Mouse (Mus musculus) embryonic facial prominence, embryonic 11.5 days (tissue): ENCODE measurements around the gene Mrps25. TPM values are rescaled to one million over a fixed set of nuclear protein-coding genes. Genes with fewer than 3 reads are reported as not detected.

Source experiments
- ATAC-seq: fragments of 200-750 bp; cut with Nextera tagmentation; replicated peaks from 2 replicates; pipeline ENCODE4 v1.8.0; 2017; ENCODE audit warnings: low read depth; ENCODE audit not compliant: insufficient number of reproducible peaks, low FRiP score, low TSS enrichment
- DNase-seq: peaks from one replicate; pipeline ENCODE4 v3.0.0-alpha.2; 2015; ENCODE audit warnings: low spot score
- H3K27ac ChIP-seq: fragments of 300-500 bp; sonication (generic); replicated peaks from 2 replicates; pipeline ENCODE4 v1.5.1; 2014; ENCODE audit warnings: mild to moderate bottlenecking, low read depth, low read length, control low read depth
- H3K27me3 ChIP-seq: fragments of 300-500 bp; sonication (generic); 2 replicates; pipeline ENCODE4 v1.6.1; 2014; ENCODE audit warnings: mild to moderate bottlenecking, low read length, moderate library complexity, mixed read lengths; ENCODE audit not compliant: control insufficient read depth, insufficient read depth
- H3K36me3 ChIP-seq: fragments of 300-500 bp; sonication (generic); replicated peaks from 2 replicates; pipeline ENCODE4 v1.6.1; 2014; ENCODE audit warnings: low read depth, mild to moderate bottlenecking, low read length, moderate library complexity, mixed read lengths; ENCODE audit not compliant: control insufficient read depth, insufficient read depth
- H3K4me1 ChIP-seq: fragments of 300-500 bp; sonication (generic); 2 replicates; pipeline ENCODE4 v1.6.1; 2014; ENCODE audit warnings: low read length, mixed read lengths; ENCODE audit not compliant: control insufficient read depth, insufficient read depth
- H3K4me2 ChIP-seq: fragments of 300-500 bp; sonication (generic); 2 replicates; pipeline ENCODE4 v1.6.1; 2014; ENCODE audit warnings: low read depth, mild to moderate bottlenecking, control low read depth, low read length, moderate library complexity
- H3K4me3 ChIP-seq: fragments of 300-500 bp; sonication (generic); 2 replicates; pipeline ENCODE4 v1.5.1; 2014; ENCODE audit warnings: low read depth, low read length, control low read depth
- H3K9ac ChIP-seq: fragments of 300-500 bp; sonication (generic); replicated peaks from 2 replicates; pipeline ENCODE4 v1.6.1; 2014; ENCODE audit warnings: mild to moderate bottlenecking, control low read depth, low read length
- H3K9me3 ChIP-seq: fragments of 300-500 bp; sonication (generic); replicated peaks from 2 replicates; pipeline ENCODE4 v1.6.1; 2016; ENCODE audit warnings: mild to moderate bottlenecking, low read length, inconsistent platforms, mixed read lengths; ENCODE audit not compliant: control insufficient read depth
- WGBS: fragments of 180-500 bp; shearing (Covaris S2); extraction: QIAGEN DNeasy Blood & Tissue Kit; methylation state at CpG from one replicate; pipeline ENCODE4 v1.1.7; 2014; 5-methylcytosine and 5-hydroxymethylcytosine counted together
- polyA plus RNA-seq: library from polyadenylated mRNA; unstranded; fragments of >200 nt; fragmentation: Nextera tagmentation; extraction: Ambion mirVana; gene quantifications from 2 replicates; pipeline ENCODE4 v1.2.1, GENCODE M21; 2014

Gene Mrps25
- polyA plus RNA-seq, 1 experiment from 2014 or later: 97.6 TPM

DNA sequence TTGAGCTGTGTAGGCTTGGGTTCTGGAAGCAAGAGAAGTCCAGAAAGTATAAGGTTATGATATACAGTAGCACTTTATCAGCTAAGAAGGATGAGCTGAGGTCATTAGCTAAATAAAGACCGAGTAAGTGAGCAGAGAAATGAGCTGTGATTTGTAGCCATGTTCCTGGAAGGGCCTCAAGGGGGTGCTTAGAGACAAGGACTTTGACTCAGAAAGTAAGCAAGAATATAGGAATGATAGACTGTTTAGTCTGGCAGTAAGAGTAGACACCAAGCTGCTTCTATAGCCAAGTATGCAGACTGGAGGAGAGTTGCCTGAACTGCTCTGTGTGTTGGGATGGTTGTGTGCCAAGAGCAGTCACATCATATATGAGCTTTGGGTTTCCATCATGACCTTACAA is 30.1 kb downstream of the Mrps25 start:
- H3K36me3 ChIP-seq: peaks cover 3% of the 10 kb centered on the region
- H3K9me3 ChIP-seq: no peaks in the 10 kb centered on the region
- H3K27me3 ChIP-seq: no peaks in the 10 kb centered on the region
- H3K27ac ChIP-seq: no peak overlapping the region
- no peaks in the 10 kb centered on the region for H3K4me1 ChIP-seq
- H3K9ac ChIP-seq: no peak overlapping the region
- WGBS: 95% methylated on average over 1 of the region's 1 CpGs
- no peak overlapping the region for H3K4me2 ChIP-seq
- DNase-seq (no peak), ATAC-seq (no peak)
- H3K4me3 ChIP-seq: no peak overlapping the region

DNA sequence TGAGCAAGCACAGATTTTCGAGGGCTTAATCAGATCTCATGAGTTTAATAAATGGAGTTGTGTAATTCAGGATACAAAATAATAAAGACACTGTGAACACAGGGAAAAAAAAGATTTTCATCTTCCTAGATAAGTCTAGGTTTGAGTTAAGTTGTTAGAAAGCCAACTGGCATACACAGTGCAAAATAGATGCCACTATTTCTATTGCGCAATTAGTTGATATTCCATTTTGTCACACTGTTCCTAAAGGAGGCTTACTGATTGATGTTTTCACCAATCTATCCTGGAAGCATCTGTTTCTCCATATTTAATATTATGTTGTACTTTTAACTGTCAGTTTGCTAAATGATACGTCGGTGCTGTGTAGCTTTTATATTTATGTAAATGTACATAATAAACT is 38.0 kb downstream of the Mrps25 start:
- H3K27ac ChIP-seq: no peak overlapping the region
- H3K27me3 ChIP-seq: no peaks in the 10 kb centered on the region
- H3K9me3 ChIP-seq: no peaks in the 10 kb centered on the region
- H3K4me1 ChIP-seq: no peaks in the 10 kb centered on the region
- H3K36me3 ChIP-seq: no peaks in the 10 kb centered on the region; the same call in 1 of the 2 replicates
- no peak overlapping the region for H3K9ac ChIP-seq
- H3K4me2 ChIP-seq: no peak overlapping the region
- WGBS: 95% methylated on average over 4 of the region's 4 CpGs
- ATAC-seq (no peak), DNase-seq (no peak)
- H3K4me3 ChIP-seq: no peak overlapping the region

DNA sequence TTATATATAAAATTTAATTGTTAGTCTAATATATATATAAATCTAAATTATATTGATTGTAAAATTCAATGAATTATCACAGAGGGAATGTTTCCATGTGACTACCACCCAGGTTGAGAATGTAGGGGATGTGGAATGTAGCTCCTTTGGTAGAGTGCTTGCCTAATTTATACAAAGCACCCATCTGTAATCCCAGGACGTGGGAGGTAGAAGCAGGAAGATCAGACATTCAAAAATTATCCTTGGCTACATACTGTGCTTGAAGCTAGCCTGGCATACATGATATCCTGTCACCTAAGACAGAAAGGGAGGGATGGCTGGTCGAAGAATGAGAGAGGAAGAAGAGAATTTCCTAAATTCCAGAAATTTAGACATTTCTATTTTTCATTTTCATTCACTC is 47.5 kb downstream of the Mrps25 start:
- no peaks in the 10 kb centered on the region for H3K36me3 ChIP-seq
- no peak for DNase-seq
- ATAC-seq: no peak
- H3K4me3 ChIP-seq: no peak overlapping the region
- no peak overlapping the region for H3K27ac ChIP-seq
- H3K4me2 ChIP-seq: no peak overlapping the region
- H3K27me3 ChIP-seq: no peaks in the 10 kb centered on the region
- no peaks in the 10 kb centered on the region for H3K9me3 ChIP-seq
- WGBS: 79% methylated on average over 2 of the region's 2 CpGs
- no peaks in the 10 kb centered on the region for H3K4me1 ChIP-seq
- H3K9ac ChIP-seq: no peak overlapping the region

DNA sequence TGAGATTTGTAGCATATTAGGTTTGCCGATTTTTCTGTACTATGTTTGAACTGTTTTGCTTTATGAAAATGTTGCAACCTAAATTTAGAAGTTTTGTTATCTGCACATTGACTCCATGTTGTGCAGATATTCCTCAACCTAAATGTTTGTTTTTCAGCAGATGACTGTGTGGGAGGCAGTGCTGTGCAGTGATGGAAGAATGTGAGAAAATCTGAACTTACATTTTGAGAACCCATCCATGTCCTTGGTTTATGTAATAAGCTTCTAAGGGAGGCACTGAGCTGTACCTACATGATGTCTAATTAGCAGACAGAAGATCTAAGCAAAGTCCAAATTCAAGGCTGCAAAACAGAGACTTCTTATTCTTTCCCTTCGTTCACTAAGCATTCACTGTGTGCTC is 50.2 kb downstream of the Mrps25 start:
- WGBS: 95% methylated on average over 2 of the region's 2 CpGs
- Histone ChIP-seq H3K36me3 (no peaks in the 10 kb centered on the region), H3K9me3 (no peaks in the 10 kb centered on the region), H3K27me3 (no peaks in the 10 kb centered on the region), H3K4me2 (no peak overlapping the region), H3K9ac (no peak overlapping the region), H3K4me3 (no peak overlapping the region), H3K4me1 (no peaks in the 10 kb centered on the region), H3K27ac (no peak overlapping the region)
- no peak for ATAC-seq
- DNase-seq: no peak

DNA sequence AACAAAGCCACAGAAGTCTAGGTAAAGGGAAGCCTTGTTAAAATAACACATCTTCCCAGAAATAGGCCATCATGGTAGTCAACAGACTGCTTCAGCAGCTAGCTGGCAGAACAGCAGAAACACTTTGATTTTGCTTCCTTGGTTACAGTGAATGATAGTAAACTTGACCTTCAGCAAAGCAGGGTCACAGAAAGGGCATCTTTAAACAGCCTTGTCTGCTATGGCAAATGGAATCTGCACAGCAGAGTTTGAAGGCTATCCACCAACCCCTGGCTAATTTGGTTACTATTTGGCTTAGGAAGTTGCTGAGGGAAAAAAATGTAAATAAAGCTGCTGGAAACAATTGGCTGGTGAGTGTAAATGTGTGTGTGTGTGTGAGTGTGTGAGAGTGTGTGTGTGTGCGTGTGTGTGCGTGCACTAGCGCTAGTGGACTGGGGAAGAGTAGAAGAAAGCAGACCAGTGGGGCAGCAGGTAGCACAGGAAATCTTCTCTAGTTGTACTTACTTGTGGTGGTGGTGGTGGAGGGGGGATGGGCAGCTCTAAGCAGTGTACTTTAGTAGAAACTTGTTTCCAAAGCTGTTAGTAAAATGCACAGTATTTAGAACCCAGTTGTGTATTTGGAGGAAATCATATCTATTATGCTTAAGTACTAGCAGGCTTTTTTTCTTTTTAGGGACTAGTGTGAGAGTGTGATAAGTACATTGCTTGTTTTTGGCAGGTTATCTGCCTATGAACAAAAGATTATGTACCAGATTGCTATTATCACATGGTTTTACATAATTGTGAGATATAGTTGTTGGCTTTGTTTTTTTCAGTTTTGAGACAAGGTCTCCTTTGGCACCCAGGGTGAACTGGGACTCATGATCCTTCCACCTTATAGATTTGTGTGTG is 51.6 kb downstream of the Mrps25 start:
- ATAC-seq (no peak), DNase-seq (no peak)
- Histone ChIP-seq H3K9ac (no peak overlapping the region), H3K27me3 (no peaks in the 10 kb centered on the region), H3K4me3 (no peak overlapping the region), H3K9me3 (no peaks in the 10 kb centered on the region), H3K4me1 (no peaks in the 10 kb centered on the region), H3K27ac (no peak overlapping the region), H3K36me3 (no peaks in the 10 kb centered on the region), H3K4me2 (no peak overlapping the region)
- WGBS: 87% methylated on average over 3 of the region's 3 CpGs

DNA sequence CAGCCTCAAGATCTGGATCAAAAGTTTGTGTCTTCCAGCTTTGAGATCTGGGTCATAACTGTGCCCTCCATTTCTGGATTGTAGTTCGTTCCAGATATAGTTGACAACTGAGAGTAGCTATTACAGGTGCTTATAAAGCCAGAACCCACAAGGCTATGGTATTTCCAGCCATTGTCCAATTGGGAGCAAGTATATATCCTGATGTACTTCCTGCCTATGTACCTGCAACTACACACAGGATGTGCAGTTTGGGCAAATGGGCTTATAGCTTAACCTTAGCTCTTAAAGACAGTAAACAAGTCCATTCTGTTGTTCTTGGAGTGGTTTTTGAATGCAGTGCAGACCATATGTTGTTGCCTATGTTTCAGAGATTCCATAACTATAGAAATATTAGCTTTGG is 52.4 kb downstream of the Mrps25 start:
- Histone ChIP-seq H3K4me1 (no peaks in the 10 kb centered on the region), H3K27ac (no peak overlapping the region), H3K27me3 (no peaks in the 10 kb centered on the region), H3K4me2 (no peak overlapping the region), H3K9ac (no peak overlapping the region), H3K9me3 (no peaks in the 10 kb centered on the region), H3K4me3 (no peak overlapping the region), H3K36me3 (no peaks in the 10 kb centered on the region)
- WGBS: 100% methylated on average over 1 of the region's 1 CpGs
- no peak for DNase-seq
- ATAC-seq: no peak

DNA sequence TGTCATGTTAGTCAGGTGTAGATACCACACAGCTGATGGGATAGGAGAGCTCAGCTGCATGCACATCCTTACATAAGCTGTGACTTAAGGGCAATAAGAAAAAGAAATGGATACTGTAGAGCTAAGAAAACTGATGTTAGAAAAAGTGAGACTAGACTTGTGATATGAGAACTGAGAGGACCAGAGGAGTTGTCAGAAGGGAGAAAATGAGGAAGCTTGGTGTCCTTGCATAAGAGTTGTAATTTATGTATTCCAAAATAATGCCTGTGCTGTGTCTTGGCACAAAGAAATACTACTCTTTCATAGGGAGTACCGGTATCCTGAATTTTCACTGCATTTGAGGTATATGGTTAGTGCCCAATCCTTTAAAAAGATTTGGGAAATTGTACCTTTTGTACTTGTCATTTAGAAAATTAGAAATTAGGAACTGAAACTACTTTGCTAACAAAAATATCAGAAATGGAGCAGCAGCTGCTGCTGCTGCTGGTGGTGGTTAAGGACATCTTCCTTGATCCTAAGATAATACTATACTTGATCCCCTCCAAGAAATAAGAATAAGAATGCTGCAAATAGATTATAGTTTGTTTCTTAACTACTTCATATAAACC is 56.9 kb downstream of the Mrps25 start:
- Histone ChIP-seq H3K4me1 (no peaks in the 10 kb centered on the region), H3K36me3 (no peaks in the 10 kb centered on the region)
- 94% methylated on average over 1 of the region's 1 CpGs for WGBS

DNA sequence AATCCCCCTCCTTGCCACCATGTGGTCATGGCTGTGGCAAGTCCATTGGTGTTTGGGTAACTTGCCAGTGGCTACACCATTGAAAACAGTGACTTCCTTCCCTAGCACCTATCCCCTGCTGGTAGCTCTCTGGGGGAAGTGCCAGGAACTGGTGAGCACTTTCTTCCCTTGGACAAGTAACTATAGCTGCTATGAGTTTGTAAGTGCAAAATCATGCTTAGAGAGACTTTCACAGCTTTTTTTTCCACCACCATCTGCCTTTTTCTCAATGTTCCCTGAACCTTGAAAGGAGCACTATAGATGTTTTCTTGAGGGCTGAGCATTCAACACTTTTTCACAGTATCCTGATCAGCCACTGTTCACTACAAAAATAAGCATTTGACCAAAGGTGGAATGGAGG is 59.3 kb downstream of the Mrps25 start:
- no peaks in the 10 kb centered on the region for H3K9me3 ChIP-seq
- no peak overlapping the region for H3K9ac ChIP-seq
- no peak overlapping the region for H3K4me3 ChIP-seq
- no peaks in the 10 kb centered on the region for H3K36me3 ChIP-seq
- no peaks in the 10 kb centered on the region for H3K27me3 ChIP-seq
- no peaks in the 10 kb centered on the region for H3K4me1 ChIP-seq
- H3K4me2 ChIP-seq: no peak overlapping the region
- DNase-seq: no peak
- H3K27ac ChIP-seq: no peak overlapping the region
- ATAC-seq: no peak

More for the DNA sequence above, 56.9 kb downstream of the Mrps25 start:
- no peak overlapping the region for H3K4me2 ChIP-seq
- no peak overlapping the region for H3K9ac ChIP-seq
- no peak for DNase-seq
- no peak overlapping the region for H3K27ac ChIP-seq
- no peak for ATAC-seq
- H3K27me3 ChIP-seq: no peaks in the 10 kb centered on the region
- no peaks in the 10 kb centered on the region for H3K9me3 ChIP-seq
- no peak overlapping the region for H3K4me3 ChIP-seq
